22 mouse cellular contexts compared by ENCODE assay signal in genomic region chr6:37270905-37271591, GRCm38 (mm10). TPM values are rescaled to one million over a fixed set of nuclear protein-coding genes. Genes with fewer than 3 reads are reported as not detected.
DNase-seq lines count a peak whose midpoint lies in the region; ATAC-seq and TF ChIP-seq lines count a peak whose summit lies in the region.
"Had no signal": no experiment of that assay in that cellular context is flagged by ENCODE, and none has a peak within 500 bp of the region (broad histone marks: within the 10 kb centered on the region; RNA-seq: fewer than 3 reads in every experiment).

No protein-coding gene starts in this region.

- no peak for TF ChIP-seq CTCF in lung, postnatal 0 days (IDR thresholded peaks at IDR 0.05)
- no peak for TF ChIP-seq CTCF in Patski (IDR thresholded peaks at IDR 0.05)

- in situ Hi-C loops in Patski (cut with MboI; ENCODE audit: low pct_unique_long_range_greater_than_20kb): no loop called here

- CTCF ChIA-PET in Patski (lab: Charles Lee): interaction anchor here (1.2 kb wide), 1 partner anchor 11 kb away, joined by 4 read pairs; no protein-coding TSS in a partner anchor

- H3K36me3 ChIP-seq in lung, postnatal 0 days (ENCODE audit: insufficient read depth, low read length): no peaks in the 10 kb centered on the region
- H3K36me3 ChIP-seq: embryonic facial prominence, embryonic 10.5 days; limb, embryonic 15.5 days; midbrain, embryonic 10.5 days; neural tube, embryonic 13.5 days had no signal

- 65% methylated on average over 8 of the region's 8 CpGs for WGBS in lung, postnatal 0 days

- no peaks in the 10 kb centered on the region for H3K4me1 ChIP-seq in lung, postnatal 0 days (ENCODE audit: insufficient read depth, low read depth, low read length)
- H3K4me1 ChIP-seq: embryonic facial prominence, embryonic 10.5 days; limb, embryonic 15.5 days; midbrain, embryonic 10.5 days; neural tube, embryonic 13.5 days had no signal

- ATAC-seq in lung, postnatal 0 days: peak; percentile 32
- peak; percentile 79 for ATAC-seq in Patski
- ATAC-seq: CD4-positive, CD25-positive, alpha-beta regulatory T cell, adult 4 months had no signal

- no peaks in the 10 kb centered on the region for H3K27me3 ChIP-seq in lung, postnatal 0 days (replicated peaks; ENCODE audit: insufficient read depth, low read length)
- no peaks in the 10 kb centered on the region for H3K27me3 ChIP-seq in Patski
- H3K27me3 ChIP-seq: limb, embryonic 15.5 days; neural tube, embryonic 13.5 days had no signal

- TF ChIP-seq EP300 in lung, postnatal 0 days (IDR thresholded peaks at IDR 0.05): no peak

- no peak overlapping the region for H3K4me2 ChIP-seq in lung, postnatal 0 days (replicated peaks; ENCODE audit: low read depth, low read length)
- H3K4me2 ChIP-seq: heart, embryonic 11.5 days; limb, embryonic 15.5 days; neural tube, embryonic 13.5 days had no signal

- DNase-seq in lung, postnatal 0 days (ENCODE audit: low spot score): peak; percentile 31
- DNase-seq in lung, postnatal 4 days: no peak
- no peak for DNase-seq in Patski (ENCODE audit: low read depth, low spot score)
- DNase-seq in adrenal gland, adult 8-10 months: peak; percentile 76
- DNase-seq in left cerebral cortex, postnatal 14 days (ENCODE audit: low spot score in 2 of 2): no peak
- DNase-seq in thymus, postnatal 36 days: no peak
- DNase-seq in spleen, postnatal 4 days (ENCODE audit: low spot score in 2 of 2): no peak
- DNase-seq: cerebellum, adult 2 months; gastrocnemius, adult 2 months; heart, postnatal 10 days; kidney, adult 18-20 months; lung, adult 2 months; lung, postnatal 36 days; thymus, adult 18-20 months had no signal

- H3K9me3 ChIP-seq in lung, postnatal 0 days (ENCODE audit: low read length): no peaks in the 10 kb centered on the region
- H3K9me3 ChIP-seq: embryonic facial prominence, embryonic 10.5 days; limb, embryonic 15.5 days; midbrain, embryonic 10.5 days; neural tube, embryonic 13.5 days had no signal

- H3K4me3 ChIP-seq in lung, postnatal 0 days (ENCODE audit: low read depth, low read length): no peak overlapping the region
- H3K4me3 ChIP-seq: embryonic facial prominence, embryonic 10.5 days; gastrocnemius, adult 2 months; limb, embryonic 15.5 days; midbrain, embryonic 10.5 days; neural tube, embryonic 13.5 days had no signal

- POLR2A ChIA-PET in Patski (lab: Charles Lee): no interaction called here

- no peak overlapping the region for H3K9ac ChIP-seq in lung, postnatal 0 days (replicated peaks; ENCODE audit: low read depth)
- H3K9ac ChIP-seq: limb, embryonic 15.5 days; neural tube, embryonic 13.5 days had no signal

- no peak overlapping the region for H3K27ac ChIP-seq in lung, postnatal 0 days (ENCODE audit: low read length)
- H3K27ac ChIP-seq: embryonic facial prominence, embryonic 10.5 days; gastrocnemius, adult 2 months; limb, embryonic 15.5 days; midbrain, embryonic 10.5 days; neural tube, embryonic 13.5 days had no signal

- intact Hi-C loops in left cerebral cortex, postnatal 14 days (cut with DNase I): no loop called here

RNA-seq across cellular contexts. Expression of gene Dgki, which starts 28.9 kb away (rescaled TPM):
- polyA plus RNA-seq in lung, postnatal 0 days (2015; fragmentation: Nextera tagmentation; extraction: Ambion mirVana): 0.33 and 0.45 TPM in 2 replicates
- polyA plus RNA-seq in Patski (2021): 0.03 TPM
- 1 to 10 TPM; 2.3 to 6.9 (median 4.9) TPM for total RNA-seq in adrenal gland, adult 8-10 months (2022)
- 10 to 100 TPM; 62.4 to 68.7 TPM for total RNA-seq in left cerebral cortex, postnatal 14 days (2021)
- total RNA-seq: granulocyte monocyte progenitor cell, adult 5-6 weeks; monocyte, adult 5-6 weeks had no signal

Comparison
In these comparisons a context has a peak if more than half of its experiments do, and no peak if none do; other contexts are left out.
1. DNase-seq: peak in lung, postnatal 0 days (single experiment) and adrenal gland, adult 8-10 months (single experiment); none in lung, postnatal 4 days (0 of 2), Patski (single experiment), left cerebral cortex, postnatal 14 days (0 of 2), thymus, postnatal 36 days (0 of 2) and spleen, postnatal 4 days (0 of 2).
2. RNA of gene Dgki, which starts 28.9 kb away (total RNA-seq): 62.4 to 68.7 TPM in left cerebral cortex, postnatal 14 days; 2.3 to 6.9 TPM in adrenal gland, adult 8-10 months; every median in the first group is over 4 times any median in the second.